Mouse (Mus musculus) forebrain, embryonic 15.5 days (tissue): Measurements from ENCODE around the gene Bap1. TPM values are rescaled to one million over a fixed set of nuclear protein-coding genes. Genes with fewer than 3 reads are reported as not detected.

Experiments
- ATAC-seq: fragments of 200-750 bp; cut with Nextera tagmentation; replicated peaks from 2 replicates; pipeline ENCODE4 v1.8.0; 2017; ENCODE audit warnings: mild to moderate bottlenecking, moderate TSS enrichment, moderate library complexity
- H3K27ac ChIP-seq: fragments of 300-500 bp; sonication (generic); replicated peaks from 2 replicates; pipeline ENCODE4 v1.5.1; 2015; ENCODE audit warnings: mild to moderate bottlenecking, inconsistent platforms
- H3K27me3 ChIP-seq: fragments of 300-500 bp; sonication (generic); 2 replicates; pipeline ENCODE4 v1.6.1; 2015; ENCODE audit warnings: inconsistent platforms
- H3K36me3 ChIP-seq: fragments of 300-500 bp; sonication (generic); 2 replicates; pipeline ENCODE4 v1.6.1; 2015; ENCODE audit warnings: mild to moderate bottlenecking, inconsistent platforms
- H3K4me1 ChIP-seq: fragments of 300-500 bp; sonication (generic); 2 replicates; pipeline ENCODE4 v1.6.1; 2015; ENCODE audit warnings: inconsistent platforms
- H3K4me2 ChIP-seq: fragments of 300-500 bp; sonication (generic); replicated peaks from 2 replicates; pipeline ENCODE4 v1.6.1; 2015; ENCODE audit warnings: mild to moderate bottlenecking, inconsistent platforms
- H3K4me3 ChIP-seq: fragments of 300-500 bp; sonication (generic); 2 replicates; pipeline ENCODE4 v1.5.1; 2015; ENCODE audit warnings: mild to moderate bottlenecking, inconsistent platforms
- H3K9ac ChIP-seq: fragments of 300-500 bp; sonication (generic); replicated peaks from 2 replicates; pipeline ENCODE4 v1.6.1; 2015; ENCODE audit warnings: mild to moderate bottlenecking, inconsistent platforms
- H3K9me3 ChIP-seq: fragments of 300-500 bp; sonication (generic); 2 replicates; pipeline ENCODE4 v1.6.1; 2016; ENCODE audit warnings: inconsistent platforms
- WGBS: fragments of 180-500 bp; shearing (Covaris S2); methylation state at CpG from one replicate; pipeline ENCODE4 v1.1.7; 2015; ENCODE audit warnings: mixed read lengths; 5-methylcytosine and 5-hydroxymethylcytosine counted together
- polyA plus RNA-seq: library from polyadenylated mRNA; unstranded; fragments of >200 nt; fragmentation: Nextera tagmentation; extraction: Ambion mirVana; gene quantifications from 2 replicates; pipeline ENCODE4 v1.2.1, GENCODE M21; 2015

The Bap1 gene
- polyA plus RNA-seq, 1 experiment from 2014 or later, result 136 TPM

DNA sequence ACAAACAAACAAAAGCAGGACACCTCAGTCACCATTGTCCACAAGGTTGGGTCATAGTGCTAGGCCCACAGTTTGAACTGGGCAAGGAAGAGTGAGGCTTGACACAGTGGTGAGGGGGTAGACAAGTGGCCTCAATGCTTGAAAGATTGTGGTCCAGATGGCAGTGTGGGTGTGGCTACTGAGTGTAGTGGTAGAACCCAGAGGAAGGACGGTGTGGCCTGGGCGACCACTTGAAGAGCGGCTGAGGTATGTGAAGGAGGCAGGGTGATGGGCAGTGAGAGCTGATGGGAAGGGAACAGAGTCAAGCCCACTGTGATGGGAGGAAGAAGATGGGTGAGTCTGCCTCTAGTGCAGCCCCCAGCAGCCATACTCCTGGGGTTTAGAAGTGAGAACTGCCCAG, 36.6 kb upstream of the Bap1 start:
- Histone ChIP-seq H3K27me3 (no peaks in the 10 kb centered on the region), H3K4me2 (no peak overlapping the region), H3K4me1 (peaks cover 13% of the 10 kb centered on the region; the same call in 1 of the 2 replicates), H3K9me3 (no peaks in the 10 kb centered on the region), H3K4me3 (no peak overlapping the region), H3K9ac (no peak overlapping the region), H3K27ac (no peak overlapping the region), H3K36me3 (no peaks in the 10 kb centered on the region)
- WGBS, result 88% methylated on average over 3 of the region's 3 CpGs
- 0 out of 2 replicates have a peak, but pooled peaks have one; percentile 6 for ATAC-seq

DNA sequence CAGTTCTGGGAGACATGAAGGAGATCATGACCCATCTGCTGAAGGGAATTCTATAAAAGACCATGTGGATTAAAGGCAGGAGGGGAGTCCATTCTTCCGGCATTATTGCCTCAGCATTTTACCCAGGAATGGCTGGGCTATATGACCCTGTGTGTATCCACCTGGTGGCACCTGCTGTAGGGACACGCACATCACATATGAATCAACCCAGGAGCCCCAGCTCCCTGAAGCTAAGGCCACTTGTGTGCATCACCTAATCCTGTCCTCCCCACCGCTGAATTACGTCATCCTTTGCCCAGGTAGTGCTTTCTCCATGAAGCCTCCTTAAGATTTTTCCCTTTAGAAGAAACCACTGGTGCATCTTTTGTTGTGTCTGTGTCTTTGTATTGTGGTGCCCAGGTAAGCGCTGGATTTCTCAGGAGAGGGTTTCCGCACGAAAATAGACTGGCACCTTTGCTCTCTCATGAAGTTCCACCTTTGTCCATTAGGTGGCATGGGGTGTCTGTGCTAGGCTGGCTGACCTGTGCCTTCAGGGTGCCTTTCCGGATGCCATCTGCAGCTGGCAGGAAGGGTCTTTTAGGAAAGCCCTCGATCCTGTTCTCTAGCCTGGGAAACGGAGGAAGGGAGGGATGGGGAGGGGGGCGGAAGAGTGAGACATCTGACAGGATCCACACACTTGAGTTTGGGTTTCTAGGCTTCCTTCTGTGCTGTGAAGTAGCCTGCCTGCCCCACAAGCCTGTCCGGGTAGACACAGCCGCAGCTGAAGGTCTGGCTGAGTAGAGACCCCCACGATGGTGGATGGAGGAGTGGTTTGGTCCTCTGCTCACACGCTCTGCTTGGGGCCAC, 35.9 kb upstream of the Bap1 start:
- no peak overlapping the region; the same call in 1 of the 2 replicates for H3K9ac ChIP-seq
- H3K36me3 ChIP-seq, result no peaks in the 10 kb centered on the region
- 33% methylated on average over 15 of the region's 15 CpGs for WGBS
- no peaks in the 10 kb centered on the region for H3K9me3 ChIP-seq
- no peak overlapping the region for H3K4me3 ChIP-seq
- peaks cover 13% of the 10 kb centered on the region; the same call in 1 of the 2 replicates for H3K4me1 ChIP-seq
- peak; percentile 57 for ATAC-seq
- H3K27me3 ChIP-seq, result no peaks in the 10 kb centered on the region
- H3K27ac ChIP-seq, result no peak overlapping the region
- H3K4me2 ChIP-seq, result no peak overlapping the region

GRCm38 (mm10) chr14:31216846-31217245, 34.4 kb upstream of the Bap1 start, which contains the start of gene Nisch:
Nisch (minus strand) TSS chr14:31216946.
- no peaks in the 10 kb centered on the region for H3K9me3 ChIP-seq
- H3K36me3 ChIP-seq, result no peaks in the 10 kb centered on the region
- ATAC-seq, result no peak
- H3K27me3 ChIP-seq, result no peaks in the 10 kb centered on the region
- H3K4me3 ChIP-seq, result no peak within 1 kb of the TSS
- peaks cover 13% of the 10 kb centered on the region; the same call in 1 of the 2 replicates for H3K4me1 ChIP-seq
- no peak within 1 kb of the TSS; the same call in 1 of the 2 replicates for H3K9ac ChIP-seq
- no peak within 1 kb of the TSS for H3K4me2 ChIP-seq
- H3K27ac ChIP-seq, result no peak within 1 kb of the TSS
- 51% methylated on average over 2 of the region's 2 CpGs for WGBS

GRCm38 (mm10) chr14:31217666-31218065, 33.6 kb upstream of the Bap1 start, which contains the start of gene Sema3g:
Sema3g (plus strand) TSS chr14:31217860.
- Histone ChIP-seq H3K4me3 (no peak within 1 kb of the TSS), H3K9ac (no peak within 1 kb of the TSS; the same call in 1 of the 2 replicates), H3K9me3 (no peaks in the 10 kb centered on the region), H3K27ac (no peak within 1 kb of the TSS), H3K27me3 (no peaks in the 10 kb centered on the region), H3K36me3 (no peaks in the 10 kb centered on the region), H3K4me2 (no peak within 1 kb of the TSS), H3K4me1 (peaks cover 13% of the 10 kb centered on the region; the same call in 1 of the 2 replicates)
- WGBS, result 9% methylated on average over 11 of the region's 11 CpGs
- peak; percentile 47; the same call in 1 of the 2 replicates for ATAC-seq

DNA sequence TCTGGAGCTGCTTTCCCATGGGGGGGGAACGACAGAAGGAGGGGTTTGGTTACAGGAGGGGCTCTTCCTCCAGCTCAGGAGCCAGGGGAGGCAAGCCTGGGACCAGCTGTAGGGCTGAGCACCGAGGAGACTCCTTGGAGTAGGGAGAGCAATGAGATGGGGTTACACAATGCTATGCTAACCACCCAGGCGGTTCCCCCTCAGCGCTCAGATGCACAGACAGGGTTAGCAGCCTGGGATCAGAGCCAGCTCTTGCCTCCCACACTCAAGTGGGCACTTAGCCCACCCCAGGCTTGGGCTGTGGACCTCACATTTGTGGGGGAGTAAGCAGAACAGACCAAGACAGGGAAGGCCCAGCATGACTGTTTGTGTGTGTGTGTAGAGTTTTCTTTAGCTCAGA, 24.3 kb upstream of the Bap1 start:
- H3K9me3 ChIP-seq, result no peaks in the 10 kb centered on the region
- H3K4me3 ChIP-seq, result no peak overlapping the region
- H3K4me2 ChIP-seq, result no peak overlapping the region
- peak; percentile 77 for ATAC-seq
- no peaks in the 10 kb centered on the region for H3K27me3 ChIP-seq
- H3K4me1 ChIP-seq, result peaks cover 8% of the 10 kb centered on the region
- H3K27ac ChIP-seq, result no peak overlapping the region
- no peaks in the 10 kb centered on the region for H3K36me3 ChIP-seq
- WGBS, result 51% methylated on average over 4 of the region's 4 CpGs
- H3K9ac ChIP-seq, result no peak overlapping the region

DNA sequence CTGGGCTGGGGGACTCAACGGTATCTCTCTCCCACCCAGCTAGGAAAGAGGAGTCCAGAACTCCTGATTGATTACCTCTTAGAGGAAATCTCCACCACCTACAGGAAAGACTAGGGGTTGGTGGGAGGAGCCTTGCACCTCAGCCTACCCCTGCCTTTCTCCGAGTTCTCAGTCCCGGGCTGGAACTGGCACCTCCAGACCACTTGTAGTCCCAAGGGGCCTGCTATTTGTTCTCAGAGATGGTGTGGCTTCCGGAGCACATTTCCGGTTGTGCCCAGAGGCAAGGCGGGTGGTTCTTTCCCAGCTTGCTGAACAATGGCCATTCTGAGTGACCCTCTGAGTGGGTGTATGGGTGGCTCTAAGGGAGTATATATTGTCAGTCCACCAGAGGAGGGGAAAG, 23.0 kb upstream of the Bap1 start:
- Histone ChIP-seq H3K9ac (no peak overlapping the region), H3K36me3 (no peaks in the 10 kb centered on the region), H3K27ac (no peak overlapping the region), H3K27me3 (no peaks in the 10 kb centered on the region), H3K4me1 (peaks cover 8% of the 10 kb centered on the region), H3K4me3 (no peak overlapping the region), H3K4me2 (no peak overlapping the region), H3K9me3 (no peaks in the 10 kb centered on the region)
- WGBS, result 81% methylated on average over 6 of the region's 6 CpGs
- ATAC-seq, result no peak

DNA sequence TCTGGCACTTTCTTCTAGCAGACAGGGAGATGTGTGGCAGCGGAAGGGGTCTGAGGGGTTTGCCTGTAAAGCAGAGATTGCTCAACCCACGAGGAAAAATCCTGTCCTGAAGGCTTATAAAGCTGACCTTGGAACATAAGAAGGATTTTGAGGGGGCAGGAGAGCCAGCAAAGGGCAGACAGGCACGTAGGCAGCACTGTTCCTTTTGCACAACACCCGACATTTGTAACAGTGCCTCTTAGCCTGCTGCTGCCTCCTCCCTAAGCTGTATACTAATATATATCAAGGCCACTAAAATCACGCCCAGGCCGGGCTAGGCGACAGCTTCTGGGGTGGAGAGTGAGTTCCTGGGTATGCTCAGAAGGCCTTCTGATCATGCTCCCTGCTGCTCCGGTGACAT, 20.8 kb upstream of the Bap1 start:
- WGBS, result 78% methylated on average over 8 of the region's 8 CpGs
- no peak overlapping the region for H3K27ac ChIP-seq

GRCm38 (mm10) chr14:31232404-31233069, 18.7 kb upstream of the Bap1 start:
- no peak for ATAC-seq
- H3K27ac ChIP-seq, result peak overlapping the region; percentile 23; the same call in 1 of the 2 replicates
- no peaks in the 10 kb centered on the region for H3K9me3 ChIP-seq
- H3K4me2 ChIP-seq, result no peak overlapping the region
- no peak overlapping the region for H3K9ac ChIP-seq
- H3K27me3 ChIP-seq, result no peaks in the 10 kb centered on the region
- H3K4me1 ChIP-seq, result no peaks in the 10 kb centered on the region
- no peaks in the 10 kb centered on the region for H3K36me3 ChIP-seq
- 84% methylated on average over 13 of the region's 13 CpGs for whole genome bisulfite sequencing
- no peak overlapping the region for H3K4me3 ChIP-seq

More for the DNA sequence above, 20.8 kb upstream of the Bap1 start:
- Histone ChIP-seq H3K4me2 (no peak overlapping the region), H3K4me1 (peaks cover 8% of the 10 kb centered on the region), H3K36me3 (no peaks in the 10 kb centered on the region), H3K9me3 (no peaks in the 10 kb centered on the region), H3K4me3 (no peak overlapping the region), H3K27me3 (no peaks in the 10 kb centered on the region), H3K9ac (no peak overlapping the region)
- no peak for ATAC-seq

- no peaks in the 10 kb centered on the region for H3K4me1 ChIP-seq
- WGBS, result 90% methylated on average over 14 of the region's 14 CpGs
- H3K36me3 ChIP-seq, result no peaks in the 10 kb centered on the region
- H3K9me3 ChIP-seq, result no peaks in the 10 kb centered on the region
- ATAC-seq, result peak; percentile 29; the same call in 1 of the 2 replicates
- H3K27ac ChIP-seq, result no peak overlapping the region
- no peaks in the 10 kb centered on the region for H3K27me3 ChIP-seq
- no peak overlapping the region for H3K9ac ChIP-seq
- no peak overlapping the region for H3K4me3 ChIP-seq
- H3K4me2 ChIP-seq, result no peak overlapping the region
Observed at GRCm38 (mm10) chr14:31233070-31233995, 17.9 kb upstream of the Bap1 start.

GRCm38 (mm10) chr14:31233996-31234591, 17.2 kb upstream of the Bap1 start:
- WGBS, result 17% methylated on average over 11 of the region's 11 CpGs
- no peak overlapping the region for H3K4me2 ChIP-seq

More at GRCm38 (mm10) chr14:31233996-31234591, 17.2 kb upstream of the Bap1 start:
- H3K9me3 ChIP-seq, result no peaks in the 10 kb centered on the region
- no peak overlapping the region for H3K27ac ChIP-seq
- no peaks in the 10 kb centered on the region for H3K27me3 ChIP-seq
- no peak overlapping the region for H3K9ac ChIP-seq
- peak; percentile 74 for ATAC-seq
- no peaks in the 10 kb centered on the region for H3K4me1 ChIP-seq
- no peaks in the 10 kb centered on the region for H3K36me3 ChIP-seq
- no peak overlapping the region for H3K4me3 ChIP-seq
